Mouse (Mus musculus): ENCODE results near the gene Mrgpre.
A peak's percentile ranks its signal among the peaks of the same experiment; 100 is the strongest.

The Mrgpre gene

GRCm38 (mm10) chr7:143783996-143784829 lies at the start of gene Mrgpre:
TSS of gene Mrgpre (minus strand) at chr7:143784500.
- peak; percentile 87 to 92 for DNase-seq

DNA sequence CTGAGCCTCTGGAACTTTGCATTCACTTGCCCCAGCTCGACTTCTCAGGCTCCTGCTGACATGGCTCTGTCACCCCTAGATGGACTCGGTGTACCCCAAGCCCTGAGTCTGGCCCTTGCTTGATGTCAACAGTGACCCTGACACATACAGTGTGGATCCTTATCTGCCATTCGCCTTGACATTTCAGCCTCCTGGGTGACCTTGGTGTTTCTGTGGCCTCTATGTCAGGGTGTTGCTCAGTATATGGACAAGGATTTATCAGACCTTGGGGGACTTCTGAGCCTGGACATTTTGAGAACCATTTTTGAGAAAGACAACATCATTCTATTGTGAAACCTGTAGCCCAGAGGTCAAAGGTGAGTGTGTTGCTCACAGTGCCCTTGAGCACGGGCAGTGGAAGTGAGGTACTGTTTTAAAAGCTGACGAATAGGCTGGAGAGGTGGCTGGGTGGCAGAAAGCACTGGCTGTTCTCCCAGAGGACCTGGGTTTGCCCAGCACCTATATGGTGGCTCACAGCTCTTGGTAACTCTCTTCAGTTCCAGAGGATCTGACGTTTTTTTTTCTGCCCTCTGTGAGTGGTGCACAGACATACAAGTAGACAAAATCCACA lies 49.4 kb upstream of the Mrgpre start:
- DNase-seq: no peak

DNA sequence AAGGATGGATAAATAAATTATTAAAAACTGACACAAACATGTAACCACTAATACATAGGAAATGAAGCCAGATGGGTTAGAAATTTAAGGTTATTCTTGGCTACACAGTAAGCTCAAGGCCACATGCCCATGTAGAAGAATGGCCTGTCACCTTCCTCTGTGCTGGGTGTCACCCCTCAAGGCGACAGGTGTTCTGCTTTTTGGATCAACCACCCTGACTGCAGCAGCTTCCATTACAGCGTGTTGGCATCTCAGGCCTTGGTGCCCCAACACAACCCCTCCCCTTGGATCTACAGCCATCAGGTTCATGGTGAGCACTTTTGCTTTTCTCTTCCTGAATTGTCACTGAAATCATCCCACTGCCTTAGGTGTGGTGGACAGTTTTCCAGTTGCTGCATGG lies 48.3 kb upstream of the Mrgpre start:
- no peak for DNase-seq

GRCm38 (mm10) chr7:143832196-143832595 lies 47.9 kb upstream of the Mrgpre start:
- DNase-seq: no peak

DNA sequence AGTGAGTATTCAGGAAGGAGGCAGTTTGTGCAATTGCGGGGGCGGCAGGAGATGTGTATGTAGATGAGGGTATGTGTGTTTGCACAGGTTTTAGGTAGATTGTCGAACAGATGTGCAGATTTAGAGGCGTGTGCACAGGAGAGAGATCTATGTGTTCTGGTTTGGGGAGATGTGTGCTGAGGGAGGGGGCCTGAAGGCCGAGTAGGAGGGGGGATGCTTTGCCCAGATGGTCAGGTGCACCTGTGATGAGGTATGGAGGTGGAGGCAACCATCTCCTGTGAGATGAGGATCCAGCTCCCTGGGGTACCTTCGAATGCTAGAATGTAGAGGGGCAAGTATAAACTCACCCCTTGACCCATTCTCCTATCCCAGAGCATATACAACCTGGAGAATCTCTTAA lies 46.1 kb upstream of the Mrgpre start:
- no peak for DNase-seq

DNA sequence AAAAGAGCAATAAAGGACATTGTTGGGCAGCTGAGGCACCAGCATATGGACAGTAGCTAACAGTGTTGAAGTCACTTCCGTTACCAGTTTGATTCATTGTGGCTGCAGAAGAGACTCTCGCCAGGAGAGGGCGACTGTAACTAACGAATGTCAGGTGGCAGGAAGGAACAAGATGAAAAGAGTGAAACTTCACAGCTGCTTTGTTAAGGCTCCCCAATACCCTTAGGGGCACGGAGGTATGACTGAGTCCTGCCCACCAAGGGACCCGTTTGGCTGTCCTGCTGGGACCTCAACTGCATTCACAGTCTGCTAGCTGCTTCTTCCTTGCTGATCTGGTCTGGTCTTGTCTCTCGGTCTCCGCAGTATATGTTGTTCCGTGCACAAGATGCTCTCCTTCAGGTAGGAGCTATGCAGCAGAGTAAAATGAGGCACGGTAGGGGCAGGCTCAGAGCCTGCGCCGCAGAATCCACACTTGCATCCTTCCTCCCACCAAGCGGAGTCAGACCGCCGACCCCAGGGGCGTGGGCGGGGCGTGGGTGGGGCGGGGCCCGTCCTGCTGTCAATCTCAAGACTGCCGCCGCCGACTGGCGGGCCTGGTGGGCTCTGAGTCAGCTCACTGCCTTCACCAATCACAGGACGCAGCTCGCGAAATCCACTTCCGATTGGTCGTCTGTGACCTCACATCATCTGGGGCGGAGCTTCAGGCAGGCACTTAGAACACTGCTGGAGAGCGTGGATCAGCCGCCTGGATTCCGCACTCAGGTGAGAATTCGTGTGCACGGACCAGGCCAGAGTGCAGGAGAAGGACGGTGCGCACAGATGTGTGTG lies 45.4 kb upstream of the Mrgpre start:
- peak; percentile 95 to 96 for DNase-seq

DNA sequence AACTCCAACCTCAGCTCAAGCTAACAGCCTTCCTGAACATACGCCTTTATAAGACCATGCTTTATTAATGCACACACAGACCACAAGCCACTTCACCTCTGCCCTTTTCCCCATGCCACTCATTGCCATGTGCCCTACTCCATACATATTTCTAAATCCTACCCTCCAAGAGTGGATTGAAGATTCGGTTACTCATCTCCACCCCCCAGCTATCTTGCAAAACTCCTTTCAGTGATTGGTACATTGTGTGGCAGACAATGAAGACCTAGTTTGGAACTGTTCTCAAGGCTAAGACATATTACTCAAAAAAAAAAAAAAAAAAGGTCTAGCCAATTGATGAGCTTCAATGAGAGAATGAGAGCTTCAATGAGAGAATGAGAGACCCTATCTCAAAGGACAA lies 42.7 kb upstream of the Mrgpre start:
- DNase-seq: no peak

DNA sequence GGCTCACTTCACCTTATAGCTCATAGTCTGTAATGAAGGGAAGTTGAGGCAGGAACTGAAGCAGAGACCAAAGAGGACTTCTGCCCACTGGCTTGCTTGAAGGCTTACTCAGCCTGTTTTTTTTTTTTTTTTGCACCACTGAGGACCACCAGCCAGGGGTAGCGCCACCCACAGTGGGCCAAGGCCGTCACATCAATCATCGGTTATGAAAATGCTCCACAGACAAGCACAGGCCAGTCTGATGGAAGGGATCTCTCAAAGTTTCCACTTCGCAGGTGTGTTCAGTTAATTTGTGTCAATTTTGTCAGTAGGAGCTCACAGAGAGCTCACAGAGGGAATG lies 38.9 kb upstream of the Mrgpre start:
- DNase-seq: peak in 1 of 2 experiments; percentile 16

GRCm38 (mm10) chr7:143822375-143823265 lies 38.3 kb upstream of the Mrgpre start, which contains the start of the genes Nadsyn1 and Dhcr7:
TSS of gene Nadsyn1 (minus strand) at chr7:143822849.
TSS of gene Dhcr7 (plus strand) at chr7:143823145.
- DNase-seq: peak; percentile 99 to 100

DNA sequence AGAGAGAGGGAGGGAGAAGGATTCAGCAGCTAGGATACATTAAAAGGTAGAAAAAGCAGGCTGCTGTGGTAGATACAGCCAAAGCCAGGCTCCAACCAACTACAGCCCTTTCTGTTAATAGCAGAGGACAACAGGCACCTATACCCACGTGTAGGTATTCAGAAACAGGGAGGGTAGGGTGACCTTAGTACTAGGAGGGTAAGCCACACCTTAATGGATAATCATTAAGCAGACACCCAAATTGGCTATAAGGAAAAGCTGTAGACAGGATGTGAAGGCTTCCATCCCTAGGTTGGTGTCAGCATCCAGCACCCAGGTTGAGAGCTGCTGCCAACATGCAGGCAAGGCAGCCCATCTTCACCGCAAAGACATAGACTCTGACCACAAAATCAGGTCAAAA lies 36.9 kb upstream of the Mrgpre start:
- peak in 1 of 2 experiments; percentile 41 for DNase-seq

DNA sequence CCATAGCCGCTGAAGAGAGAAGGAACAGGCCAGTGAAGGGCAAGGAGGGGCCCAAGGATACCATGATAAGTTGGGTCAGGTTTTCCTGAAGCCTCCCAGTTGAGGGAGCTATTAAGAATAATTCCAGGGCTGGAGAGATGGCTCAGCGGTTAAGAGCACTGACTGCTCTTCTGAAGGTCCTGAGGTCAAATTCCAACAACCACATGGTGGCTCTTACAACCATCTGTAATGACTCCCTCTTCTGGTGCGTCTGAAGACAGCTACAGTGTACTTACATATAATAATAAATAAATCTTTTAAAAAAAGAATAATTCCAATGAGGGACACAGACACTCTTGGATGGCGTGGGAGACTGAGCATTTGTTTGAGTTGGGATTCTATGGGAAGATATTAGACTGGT lies 34.9 kb upstream of the Mrgpre start:
- DNase-seq: peak; percentile 25 to 39

GRCm38 (mm10) chr7:143808909-143809308 lies 24.6 kb upstream of the Mrgpre start:
- DNase-seq: peak in 1 of 2 experiments; percentile 66

- peak; percentile 46 to 62 for DNase-seq
Observed at GRCm38 (mm10) chr7:143805199-143805624, 20.9 kb upstream of the Mrgpre start.

- DNase-seq: no peak
Observed at GRCm38 (mm10) chr7:143801195-143802065, 17.1 kb upstream of the Mrgpre start.

- DNase-seq: no peak
Observed at GRCm38 (mm10) chr7:143800770-143801169, 16.5 kb upstream of the Mrgpre start.

DNA sequence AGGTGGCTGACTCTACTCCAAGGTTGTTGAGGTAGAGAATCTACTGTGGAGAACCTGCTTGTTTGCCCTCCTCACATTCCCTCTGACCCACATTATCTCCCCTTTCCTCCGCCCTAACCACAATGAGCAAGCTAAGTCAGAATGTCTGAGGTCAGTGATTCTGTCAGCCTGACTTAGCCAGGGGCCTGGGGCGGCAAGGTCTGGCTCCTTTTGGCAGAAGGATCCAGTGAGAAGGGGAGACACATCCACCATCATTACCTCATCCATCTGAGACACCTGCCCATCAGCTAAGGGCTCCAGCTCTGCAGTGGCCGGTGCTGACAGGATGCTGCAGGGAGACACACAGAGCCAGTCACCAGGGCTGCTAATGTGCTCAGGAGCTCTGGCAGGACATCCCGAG lies 14.5 kb upstream of the Mrgpre start:
- DNase-seq: no peak

DNA sequence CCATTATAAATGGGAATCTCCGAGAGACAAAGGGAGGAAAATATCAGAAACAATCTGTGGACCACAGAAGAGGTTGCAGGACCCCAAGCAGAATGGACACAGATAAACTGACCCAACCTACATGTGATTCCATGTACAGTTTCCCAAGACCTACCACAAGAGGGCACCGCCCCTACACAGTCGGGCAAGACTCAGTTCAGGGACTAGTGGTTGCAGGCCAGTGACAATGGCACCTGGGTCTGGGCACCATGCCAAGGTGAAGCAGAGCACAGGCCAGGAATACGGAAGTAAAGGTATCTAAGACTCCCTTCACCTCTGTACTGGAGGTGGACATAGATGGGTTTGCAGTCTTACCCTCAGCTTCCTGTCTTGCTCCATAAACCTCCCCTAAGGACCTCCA lies 8.8 kb upstream of the Mrgpre start:
- peak; percentile 80 to 88 for DNase-seq

- DNase-seq: peak; percentile 43 to 56
Observed at GRCm38 (mm10) chr7:143792336-143792985, 8.2 kb upstream of the Mrgpre start.

- peak in 1 of 2 experiments; percentile 30 for DNase-seq
Observed at GRCm38 (mm10) chr7:143783378-143783995, 813 bp downstream of the Mrgpre start.

DNA sequence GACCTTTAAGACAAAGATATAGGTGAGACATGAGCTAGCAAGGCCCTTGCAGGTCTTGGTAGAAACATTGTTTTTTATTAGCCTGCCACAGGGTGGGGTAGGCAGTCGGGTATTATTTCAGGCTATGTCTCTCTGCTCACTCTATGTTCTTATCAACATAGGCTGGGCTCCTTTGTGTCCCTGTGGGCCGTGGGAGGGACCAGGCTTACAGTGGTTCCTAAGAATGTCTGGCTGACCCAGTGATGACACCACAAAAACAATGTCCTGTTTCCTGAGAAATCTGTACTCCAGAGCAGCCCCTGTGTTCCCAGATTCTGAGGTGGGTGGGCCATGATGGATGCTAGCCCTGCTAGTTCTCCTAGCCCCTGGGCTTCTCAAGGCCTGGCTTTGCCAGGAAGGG lies 6.9 kb downstream of the Mrgpre start:
- peak; percentile 49 to 68 for DNase-seq
